Mouse (Mus musculus): ENCODE data around the gene Capn7. TPM values are rescaled to one million over a fixed set of nuclear protein-coding genes. Genes with fewer than 3 reads are reported as not detected.

The Capn7 gene
- total RNA-seq, 2 experiments from 2014 or later = 39.4 to 42.1 TPM

DNA sequence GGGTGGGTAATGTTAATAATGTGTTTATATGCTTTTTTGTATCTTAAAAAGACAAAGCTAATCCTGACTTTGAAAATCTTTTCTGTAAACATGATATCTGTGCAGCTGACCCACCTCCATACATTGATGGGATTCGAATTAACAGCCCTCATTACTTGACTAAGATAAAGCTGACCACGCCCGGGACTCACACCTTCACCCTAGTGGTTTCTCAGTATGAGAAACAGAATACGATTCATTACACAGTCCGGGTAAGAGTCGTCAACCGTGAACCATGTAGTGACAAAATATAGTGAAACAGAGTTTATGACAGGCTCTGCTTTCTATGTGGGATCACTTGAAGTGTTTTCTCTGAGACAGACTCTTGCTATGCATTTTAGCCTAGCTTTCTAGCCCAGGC, 31.5 kb downstream of the Capn7 start:
- no peak for DNase-seq

DNA sequence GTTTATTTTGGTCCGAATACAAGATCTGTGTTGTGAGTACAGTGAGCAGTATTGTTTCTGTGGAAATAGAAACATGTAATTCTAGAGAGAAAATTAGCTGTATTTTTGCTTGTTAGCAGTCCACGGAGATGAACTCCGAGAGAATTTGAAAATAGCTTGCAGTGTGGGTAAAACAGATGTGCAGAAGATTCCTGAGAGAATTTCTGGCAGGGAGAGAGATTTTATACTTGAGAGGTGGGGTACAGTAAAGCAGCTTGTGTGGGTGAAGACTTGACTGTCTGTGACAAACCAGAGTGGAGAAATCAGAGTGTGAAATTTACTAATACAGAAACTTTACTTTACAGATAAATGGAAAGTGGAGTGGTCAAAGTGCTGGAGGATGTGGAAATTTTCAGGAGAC, 32.9 kb downstream of the Capn7 start:
- DNase-seq = no peak

DNA sequence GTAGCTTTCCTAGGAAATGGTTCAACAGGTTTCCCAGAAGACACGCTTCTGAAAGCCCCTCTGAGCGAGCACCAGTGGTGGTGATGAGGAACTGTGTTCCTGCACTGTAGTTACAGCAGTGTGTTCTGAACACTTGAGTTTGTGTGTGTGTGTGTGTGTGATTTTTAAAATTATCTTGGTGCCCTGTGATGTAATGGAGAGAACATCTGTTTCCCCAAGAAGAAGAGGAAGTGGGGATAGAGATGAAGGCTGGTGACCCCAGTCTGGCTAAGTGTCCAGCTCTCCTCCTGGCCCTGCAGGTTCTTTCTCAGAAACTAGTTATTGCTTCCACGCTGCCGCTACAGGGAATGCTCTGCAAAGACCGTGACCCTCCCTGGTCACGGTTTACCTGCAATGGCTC, 38.0 kb downstream of the Capn7 start:
- no peak for DNase-seq

DNA sequence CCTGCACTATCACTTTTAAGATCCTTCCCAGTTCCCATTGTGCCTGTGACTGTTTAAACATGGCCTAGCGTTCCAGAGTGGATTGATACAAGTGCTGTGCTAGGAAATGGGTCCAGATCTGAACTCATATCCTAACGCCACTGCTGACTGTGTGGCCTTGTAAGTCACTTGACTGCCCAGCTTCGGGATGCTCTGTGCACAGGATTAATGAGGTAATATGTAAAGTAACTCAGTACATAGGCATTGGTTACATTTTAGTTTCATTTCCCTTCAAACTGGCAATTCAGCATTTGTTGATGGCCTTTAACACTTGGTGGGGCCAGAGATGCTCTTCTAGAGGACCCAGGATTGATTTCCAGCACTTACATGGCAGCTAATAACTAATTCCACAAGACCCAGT, 39.9 kb downstream of the Capn7 start:
- DNase-seq = no peak

DNA sequence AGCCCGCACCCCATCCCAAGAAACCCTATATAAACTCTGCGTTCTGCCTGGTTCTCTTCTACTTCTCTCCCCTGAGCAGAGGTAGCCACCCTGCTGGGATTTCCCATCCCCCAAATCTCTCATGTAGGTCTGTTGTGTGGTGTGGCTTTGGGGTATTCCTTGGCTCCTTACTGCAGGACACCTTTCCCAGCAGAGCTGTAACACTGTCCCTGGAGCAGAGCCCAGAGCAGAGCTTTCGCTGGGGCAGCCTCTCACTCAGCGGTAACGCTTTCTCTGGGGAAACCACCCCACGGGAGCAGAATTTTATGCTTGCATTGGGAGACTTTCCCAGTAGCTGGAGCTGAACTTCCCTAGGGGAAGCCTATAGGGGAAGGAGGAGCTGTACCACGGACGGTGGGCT, 45.8 kb downstream of the Capn7 start:
- DNase-seq = peak in 1 of 2 experiments; percentile 24

DNA sequence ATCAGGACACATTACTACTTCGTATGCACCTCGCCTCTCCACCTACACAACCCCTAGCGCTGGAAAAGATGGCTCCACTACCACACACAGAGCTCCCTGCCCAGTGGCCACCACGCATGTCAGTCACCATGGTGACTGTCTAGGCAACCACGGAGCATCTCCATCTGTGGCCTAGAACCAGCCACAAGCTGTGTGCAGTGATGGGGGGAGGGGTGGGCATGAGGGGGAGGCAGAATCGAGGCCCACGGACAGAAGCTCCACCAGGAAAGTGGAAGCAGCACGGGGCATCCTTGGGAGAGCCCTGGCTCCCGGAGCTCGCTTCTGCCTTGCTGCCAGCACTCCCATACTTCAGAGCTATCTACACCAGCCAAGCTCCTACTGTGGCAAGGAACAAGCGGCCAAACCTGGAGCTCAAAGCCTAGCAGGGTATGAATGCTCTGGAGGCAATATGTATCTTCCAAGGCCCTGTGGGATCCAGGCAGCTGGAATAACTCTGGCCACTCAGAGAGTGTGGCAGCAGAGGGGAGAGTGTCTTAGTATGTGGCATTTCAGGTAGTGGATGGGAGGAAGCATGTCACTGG, 47.1 kb downstream of the Capn7 start:
- DNase-seq = peak; percentile 74 to 80

DNA sequence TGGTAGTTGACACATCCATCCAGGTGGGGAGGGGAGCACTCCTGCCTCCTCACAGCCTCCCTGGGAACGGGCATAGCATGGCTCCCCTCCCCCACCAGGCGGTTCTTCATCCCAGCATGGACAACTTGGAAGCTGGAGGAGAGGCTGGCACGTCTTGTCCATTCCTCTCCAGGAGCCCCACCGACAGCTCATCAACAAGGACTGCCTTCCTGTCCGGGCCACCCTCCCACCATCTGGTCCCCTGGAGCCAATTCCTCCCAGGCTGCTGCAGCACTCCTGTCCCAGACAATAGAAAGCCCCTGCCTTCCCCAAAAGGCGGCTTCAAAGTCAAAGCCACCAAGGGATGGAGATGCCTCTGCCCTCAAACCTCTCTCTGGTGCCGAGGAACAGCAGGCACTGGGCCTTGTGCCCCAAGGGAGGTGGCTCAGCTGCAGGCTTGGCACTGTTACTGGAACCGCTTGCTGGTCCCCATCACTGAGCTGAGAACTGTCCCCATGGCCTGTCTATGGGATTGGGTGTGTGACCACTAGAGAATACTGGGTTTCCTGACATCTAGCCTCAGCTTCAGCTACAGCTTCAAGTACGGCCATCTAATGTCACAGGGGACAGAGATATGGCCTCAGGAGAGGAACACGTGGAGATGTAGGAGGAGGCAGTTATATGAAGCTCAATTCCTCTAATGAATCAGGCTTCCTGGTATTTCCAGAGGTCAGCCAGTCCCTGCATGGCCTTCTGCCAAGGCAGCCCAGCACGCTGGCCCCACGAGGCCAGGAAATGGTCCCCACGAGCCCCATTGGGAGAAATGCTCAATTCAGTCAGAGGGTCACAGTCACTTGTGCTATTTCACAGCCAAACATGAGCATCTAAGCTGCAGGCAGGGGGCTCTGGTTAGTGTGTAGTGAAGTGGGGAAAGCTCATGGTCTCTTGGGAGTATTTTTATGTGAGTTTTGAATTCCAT, 48.2 kb downstream of the Capn7 start:
- DNase-seq = peak in 1 of 2 experiments; percentile 40

DNA sequence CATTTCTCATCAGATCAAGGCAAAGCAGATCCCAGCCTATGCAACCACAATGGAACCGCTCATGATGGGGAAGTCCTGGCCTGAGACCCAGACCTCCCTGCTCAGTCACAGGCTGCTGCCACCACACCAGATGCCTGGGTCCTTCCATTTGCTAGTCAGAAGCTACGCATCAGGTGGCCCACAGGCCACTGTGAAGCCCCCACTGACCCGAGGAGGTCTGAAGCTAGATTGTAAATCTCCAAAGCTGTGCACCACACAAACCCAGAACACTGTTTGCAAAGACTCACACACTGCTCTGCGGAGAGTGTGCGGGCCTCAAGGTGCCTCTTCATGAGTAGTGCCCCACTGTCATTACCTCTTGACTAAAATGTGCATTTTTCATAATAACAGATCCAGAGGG, 49.0 kb downstream of the Capn7 start:
- DNase-seq = no peak

DNA sequence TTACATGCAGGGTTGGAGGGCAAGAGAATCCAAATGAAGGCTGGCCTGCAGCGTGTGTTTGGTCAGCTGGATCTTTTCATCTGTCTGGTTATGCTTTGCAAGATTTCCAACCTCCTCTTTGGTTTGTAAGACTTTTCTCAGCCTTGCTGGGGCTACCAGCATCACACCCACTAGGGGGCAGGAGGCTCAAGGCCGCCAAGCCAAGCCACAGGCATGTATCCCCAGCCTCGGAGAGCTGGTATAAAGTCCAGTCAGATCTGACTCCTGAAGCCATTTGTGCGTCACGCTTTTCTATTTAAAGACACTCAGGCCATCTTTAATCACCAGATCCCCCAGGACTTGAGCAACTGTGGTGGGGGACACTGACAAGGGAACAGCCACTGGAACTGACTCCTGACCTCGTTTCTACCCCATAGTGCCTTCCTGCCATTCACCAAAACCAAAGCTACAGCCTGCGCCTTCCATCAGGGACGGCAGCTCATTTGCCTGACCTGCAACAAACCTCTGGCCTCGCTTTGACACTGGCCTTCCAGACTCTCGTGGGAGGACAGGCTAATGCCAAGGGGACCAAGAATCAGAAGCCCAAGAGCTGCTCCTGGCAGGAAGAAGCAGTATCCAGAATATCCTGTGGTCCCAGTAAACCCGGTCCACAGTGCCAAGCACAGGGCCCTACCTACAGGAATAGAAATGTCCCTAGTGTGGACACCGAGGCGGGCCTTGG, 49.7 kb downstream of the Capn7 start:
- DNase-seq = peak in 1 of 2 experiments; percentile 65

DNA sequence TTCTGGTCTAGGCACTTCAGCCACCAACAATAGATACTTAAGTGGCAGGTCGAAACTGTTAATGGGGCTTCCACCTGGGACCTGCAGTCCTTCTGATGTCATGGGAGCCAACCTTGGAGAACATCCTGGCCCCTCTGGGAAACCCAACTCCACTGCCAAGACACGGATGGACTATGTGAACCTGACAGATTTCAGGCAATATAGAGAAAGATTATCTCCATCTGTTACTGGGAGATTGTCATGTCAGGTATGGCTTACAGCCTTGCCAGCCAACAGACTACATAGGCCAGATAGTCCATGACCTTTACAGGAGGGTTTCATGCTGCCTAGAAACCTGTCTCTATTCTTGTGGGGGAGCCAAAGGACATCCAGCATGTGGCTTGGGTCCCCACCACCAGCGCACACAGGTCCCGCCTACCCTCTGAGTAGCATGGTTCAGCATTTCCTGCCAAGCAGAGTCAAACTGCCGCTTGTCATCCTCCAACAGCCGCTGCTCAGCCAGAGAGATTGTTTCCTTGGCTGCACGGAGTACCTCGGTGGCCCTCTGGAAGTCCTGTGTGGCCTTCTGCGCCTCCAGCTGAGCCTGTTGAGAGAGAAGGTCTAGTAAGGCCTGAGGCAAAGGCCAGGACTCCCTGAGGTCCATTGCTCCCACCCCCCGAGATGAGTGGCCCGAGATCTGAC, 51.0 kb downstream of the Capn7 start:
- DNase-seq = peak in 1 of 2 experiments; percentile 33

DNA sequence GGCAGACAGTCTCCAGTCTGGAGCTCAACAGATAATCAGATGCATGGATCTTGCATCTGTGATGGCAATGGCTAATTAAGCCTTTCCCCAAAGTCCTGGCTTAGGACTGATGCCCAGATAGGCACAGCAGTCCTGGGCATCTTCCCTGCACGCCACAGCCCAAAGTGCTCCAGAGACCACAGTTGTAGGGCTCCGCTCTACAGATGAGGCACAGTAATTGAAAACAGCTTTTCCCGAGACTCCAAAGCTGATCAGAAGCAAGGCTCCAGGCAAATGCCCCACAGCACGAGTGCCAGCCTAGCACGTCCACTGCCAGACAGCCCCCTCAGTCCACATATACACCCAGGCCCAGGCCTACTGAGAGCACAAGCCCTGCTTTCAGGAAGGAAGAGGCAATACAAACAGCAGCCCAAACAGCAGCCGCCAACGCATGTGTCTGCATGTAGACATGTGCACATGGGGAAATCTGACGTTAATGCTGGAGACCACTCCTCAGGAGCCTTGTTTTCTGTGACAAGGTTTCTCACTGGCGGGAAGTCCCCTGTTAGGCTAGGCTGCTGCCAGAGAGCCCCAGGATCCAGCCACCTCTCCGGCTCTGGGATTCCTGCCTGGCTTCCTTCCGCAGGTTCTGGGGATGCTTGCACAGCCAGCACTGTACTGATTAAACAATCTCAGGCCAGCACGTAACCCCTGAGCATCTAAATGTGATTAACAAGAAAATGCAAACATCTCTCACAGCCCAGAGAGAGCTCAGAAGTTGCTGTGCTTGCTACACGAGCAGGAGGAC, 51.8 kb downstream of the Capn7 start:
- peak in 1 of 2 experiments; percentile 16 for DNase-seq

DNA sequence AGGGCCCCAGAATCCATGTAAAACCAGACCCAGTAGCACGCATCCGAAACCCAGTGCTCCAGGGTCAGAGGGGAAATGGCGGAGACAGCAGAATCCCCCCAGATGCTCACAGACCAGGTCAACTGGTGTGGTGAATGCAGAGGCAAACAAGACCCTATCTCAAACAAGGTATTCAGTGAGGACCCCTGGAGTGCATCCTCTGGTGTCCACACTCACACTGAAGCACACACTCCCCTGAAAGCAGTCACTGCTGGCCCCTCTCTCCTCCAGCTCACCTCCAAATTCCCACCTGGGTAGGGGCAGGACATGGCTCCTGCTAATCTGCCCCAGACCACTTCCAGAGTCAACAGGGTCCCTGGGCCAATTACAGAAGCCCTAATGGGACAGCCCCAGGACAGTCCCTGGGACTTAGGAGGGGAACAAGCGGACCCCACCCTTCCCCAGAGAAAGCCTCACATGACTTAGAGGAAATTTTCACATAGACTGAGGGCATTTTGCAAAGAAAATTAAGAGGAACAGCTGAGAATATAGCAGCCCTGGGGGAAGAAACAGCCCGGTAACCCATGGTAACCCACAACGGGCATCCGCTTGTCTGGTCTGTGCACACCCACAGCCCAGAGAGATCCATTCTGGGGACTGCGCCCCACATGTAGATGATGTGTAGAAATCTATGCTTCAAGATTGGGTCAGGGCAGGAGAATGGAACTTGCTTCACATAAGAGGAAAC, 53.1 kb downstream of the Capn7 start:
- no peak for DNase-seq

DNA sequence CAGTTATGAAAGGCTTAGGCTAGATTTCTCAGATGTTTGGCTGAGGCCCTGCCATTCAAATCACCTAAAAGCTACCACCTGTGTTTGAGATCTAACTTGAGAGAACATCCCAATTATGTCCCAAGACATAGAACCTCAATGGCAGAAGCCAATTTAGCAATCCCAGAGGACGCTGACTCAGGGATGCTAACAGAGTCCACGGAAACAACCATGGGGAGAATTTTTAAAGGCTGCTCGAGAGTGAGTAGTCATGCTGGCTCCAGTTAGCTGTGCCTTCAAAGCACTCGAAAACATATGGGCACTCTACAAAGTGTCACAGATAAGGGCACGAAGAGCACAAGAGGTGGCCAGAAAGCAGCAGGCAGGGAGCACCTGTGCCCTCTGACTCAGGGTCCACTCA, 55.9 kb downstream of the Capn7 start:
- DNase-seq = no peak

DNA sequence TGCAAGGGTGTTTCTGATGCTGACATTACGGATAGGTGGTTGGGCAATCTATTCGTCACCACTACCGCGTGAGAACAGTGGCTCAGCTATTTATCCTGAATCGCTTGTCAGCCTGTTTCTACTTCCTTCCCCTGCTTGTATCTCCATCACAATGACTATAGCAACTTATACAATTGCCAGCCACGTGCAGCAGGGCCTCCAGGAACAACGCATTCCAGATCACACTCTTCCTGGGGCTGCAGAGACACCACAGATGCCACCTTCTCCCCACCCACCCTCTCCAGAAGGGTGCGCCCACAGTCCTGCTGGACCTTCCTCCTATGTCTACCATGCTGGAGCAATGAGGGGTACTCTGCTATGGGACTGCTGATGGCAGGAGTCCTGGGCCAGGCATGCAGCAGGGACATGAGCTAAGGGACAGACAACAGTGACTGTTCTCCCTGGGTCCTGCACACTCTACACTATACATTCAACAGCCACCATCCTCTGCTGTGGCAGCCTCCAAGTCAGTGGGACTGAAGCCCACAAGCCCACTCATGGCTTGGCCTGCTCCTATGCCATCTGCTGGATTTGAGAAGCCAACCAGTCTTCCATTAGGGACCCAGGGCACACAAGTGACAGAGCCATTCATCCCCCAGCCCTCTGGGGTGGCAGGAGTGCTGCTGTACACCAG, 56.6 kb downstream of the Capn7 start:
- DNase-seq = peak; percentile 80 to 85

DNA sequence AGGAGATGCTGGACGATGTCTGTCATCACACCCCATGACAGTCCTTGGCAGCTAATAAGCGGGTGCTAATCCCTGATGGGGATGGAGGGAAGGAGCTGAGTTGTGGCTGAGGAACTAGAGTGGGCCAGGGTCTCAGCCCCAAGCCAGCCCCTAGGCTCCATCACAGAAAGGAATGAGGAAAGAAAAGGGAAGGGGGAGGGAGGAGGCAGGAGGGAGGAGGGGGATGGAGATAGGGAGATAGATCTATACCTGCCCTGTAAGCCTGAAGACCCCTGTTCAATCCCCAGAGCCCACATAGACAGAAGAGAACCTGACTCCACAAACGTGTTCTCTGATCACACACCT, 57.1 kb downstream of the Capn7 start:
- no peak for DNase-seq

DNA sequence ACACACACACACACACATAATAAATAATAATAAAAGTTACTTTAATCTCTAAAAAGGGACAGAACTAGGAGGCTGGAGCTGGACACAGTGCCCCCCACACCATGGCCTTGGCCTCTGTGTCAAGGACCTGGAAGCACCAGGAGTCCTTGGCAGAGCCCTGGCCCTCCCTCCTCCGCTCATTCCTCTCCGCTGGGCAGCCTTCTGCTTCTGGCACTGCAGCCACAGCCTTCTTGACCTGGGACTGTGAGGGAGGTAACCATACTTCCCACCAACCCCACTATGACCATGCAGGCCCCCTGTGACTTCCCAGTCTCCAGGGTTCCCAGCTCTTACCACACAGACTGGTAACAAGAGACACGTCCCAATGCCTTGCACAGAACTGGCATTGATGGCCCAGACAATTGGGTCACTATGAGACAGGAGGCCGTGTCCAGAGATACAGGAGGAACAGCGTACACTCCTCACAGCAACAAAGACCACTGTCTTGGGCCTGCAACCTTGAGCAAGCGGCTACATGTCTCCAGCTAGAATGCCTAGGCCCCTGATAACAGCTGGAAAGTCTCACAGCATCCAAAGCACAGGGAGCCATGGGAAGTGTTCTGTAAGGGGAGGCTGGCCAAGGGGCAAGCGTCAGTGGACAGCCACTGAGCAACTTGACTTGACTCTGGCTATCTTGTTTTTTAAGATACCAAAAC, 57.6 kb downstream of the Capn7 start:
- DNase-seq = no peak

DNA sequence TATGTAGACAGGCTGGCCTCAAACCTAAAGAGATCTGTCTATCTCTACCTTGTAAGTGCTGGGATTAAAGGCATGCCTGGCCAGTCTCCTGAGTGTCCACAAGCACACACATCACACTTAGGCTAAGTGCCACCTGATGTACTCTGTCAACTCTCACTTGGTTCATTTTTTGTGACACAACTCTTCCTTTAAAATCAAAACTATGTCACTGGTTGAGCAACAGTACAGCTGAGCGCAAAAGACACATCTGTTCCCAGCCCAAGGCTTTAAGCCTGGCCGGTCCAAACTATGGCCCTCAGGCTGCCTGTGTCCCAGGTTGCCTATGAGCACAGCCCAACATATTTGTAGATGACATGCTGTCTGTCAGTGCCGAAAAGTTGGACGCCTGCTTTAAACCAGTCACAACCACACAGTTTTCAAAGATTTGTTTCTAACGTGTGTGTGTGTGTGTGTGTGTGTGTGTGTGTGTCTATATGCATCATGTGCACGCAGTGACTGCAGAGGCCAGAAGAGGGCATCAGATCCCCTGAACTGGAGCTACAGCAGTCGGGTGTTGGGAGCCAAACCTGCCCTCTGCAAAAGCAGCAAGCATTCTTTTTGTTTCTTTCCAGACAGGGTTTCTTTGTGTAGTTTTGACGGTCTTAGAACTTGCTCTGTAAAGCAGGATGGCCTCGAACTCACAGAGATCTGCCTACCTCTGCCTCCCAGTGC, 58.5 kb downstream of the Capn7 start:
- DNase-seq = no peak

DNA sequence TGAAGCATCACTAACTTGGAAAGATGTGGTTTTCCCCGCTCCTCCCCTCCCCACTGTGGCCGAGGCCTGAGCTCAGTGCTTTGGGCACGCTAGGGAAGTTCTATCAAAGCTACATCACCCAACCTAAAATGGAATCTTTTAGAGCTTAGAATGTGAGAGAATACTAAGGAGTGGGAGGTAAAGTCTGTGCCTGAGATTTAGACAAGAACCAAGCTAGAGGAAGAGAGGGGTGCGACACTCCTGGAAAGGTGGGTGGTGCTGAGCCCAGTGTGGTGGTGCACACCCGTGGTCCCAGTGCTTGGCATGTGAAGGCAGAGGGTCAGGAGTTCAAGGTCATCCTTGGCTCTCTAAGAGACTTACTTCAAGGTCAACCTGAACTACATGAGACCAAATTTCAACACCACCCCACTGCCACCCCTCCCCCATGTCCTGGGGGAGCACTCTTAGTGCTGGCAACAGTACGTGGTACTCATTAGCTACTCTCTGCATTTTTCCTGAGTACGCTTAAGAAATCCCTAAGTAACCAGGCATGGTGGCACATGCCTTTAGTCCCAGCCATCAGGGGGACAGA, 59.3 kb downstream of the Capn7 start:
- DNase-seq = no peak

DNA sequence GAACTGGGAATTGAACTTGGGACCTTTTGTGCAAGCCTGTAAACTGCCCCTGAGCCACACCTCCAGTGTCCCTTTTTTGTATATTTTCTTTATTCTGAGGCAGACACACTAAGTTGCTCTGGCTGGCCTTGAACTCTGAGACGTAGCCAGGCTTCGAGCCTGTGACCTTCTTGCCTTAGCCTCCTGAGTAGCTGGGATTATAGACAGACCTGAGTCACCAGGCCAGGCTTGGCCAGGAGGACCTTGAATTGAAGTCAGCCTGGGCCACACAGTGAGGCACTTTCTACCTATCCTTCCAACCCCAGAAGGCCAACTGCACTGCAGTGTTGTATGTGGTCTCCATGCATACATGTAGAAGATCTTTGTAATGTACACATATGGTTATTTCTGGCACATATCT, 60.0 kb downstream of the Capn7 start:
- no peak for DNase-seq

Data from layer of hippocampus, postnatal 36 days (tissue).